Mouse (Mus musculus) MEL (cell line): ENCODE measurements around the gene Olfr205. TPM values are rescaled to one million over a fixed set of nuclear protein-coding genes. Genes with fewer than 3 reads are reported as not detected.

Experiments used
- DNase-seq: peaks from one replicate; pipeline ENCODE4 v3.0.0; 2011; ENCODE audit warnings: low read depth, low spot score
- H3K27ac ChIP-seq: 2 replicates; pipeline ENCODE4 v1.5.1; 2012; ENCODE audit warnings: low read depth, mild to moderate bottlenecking, control low read depth, low read length, moderate library complexity; ENCODE audit not compliant: control insufficient read depth
- H3K27me3 ChIP-seq, 2 experiments: fragments of 150-350 bp in 1 of 2; sonication (generic) in 1 of 2; 2 replicates each; pipeline ENCODE4 v1.6.1; 2012; ENCODE audit warnings: low read length in 2 of 2, mild to moderate bottlenecking in 2 of 2, improper control_type of control experiment in 1 of 2, moderate library complexity in 1 of 2; ENCODE audit not compliant: insufficient read depth in 2 of 2, control insufficient read depth in 1 of 2
- H3K36me3 ChIP-seq, 2 experiments: 2 replicates each; pipeline ENCODE4 v1.6.1; 2012 to 2014; ENCODE audit warnings: low read length in 2 of 2, improper control_type of control experiment in 1 of 2, inconsistent platforms in 1 of 2, mild to moderate bottlenecking in 1 of 2; ENCODE audit not compliant: insufficient read depth in 2 of 2, control insufficient read depth in 1 of 2
- H3K4me1 ChIP-seq, 2 experiments: fragments of 150-350 bp in 1 of 2; sonication (generic) in 1 of 2; 2 replicates each; pipeline ENCODE4 v1.6.1; 2012; ENCODE audit warnings: low read length in 2 of 2, improper control_type of control experiment in 1 of 2, mild to moderate bottlenecking in 1 of 2; ENCODE audit not compliant: insufficient read depth in 2 of 2, control insufficient read depth in 1 of 2
- H3K4me3 ChIP-seq, 2 experiments: fragments of 150-350 bp in 1 of 2; sonication (generic) in 1 of 2; 2 replicates each; pipeline ENCODE4 v1.5.1; 2012; ENCODE audit warnings: low read depth in 2 of 2, low read length in 2 of 2, mild to moderate bottlenecking in 2 of 2, moderate library complexity in 2 of 2, control low read depth in 1 of 2, improper control_type of control experiment in 1 of 2; ENCODE audit not compliant: control insufficient read depth in 1 of 2, insufficient read depth in 1 of 2
- H3K79me2 ChIP-seq: 2 replicates; pipeline ENCODE4 v1.6.1; 2012; ENCODE audit warnings: mild to moderate bottlenecking, low read length, moderate library complexity; ENCODE audit not compliant: control insufficient read depth, poor library complexity, insufficient read depth
- H3K9ac ChIP-seq: 2 replicates; pipeline ENCODE4 v1.6.1; 2012; ENCODE audit warnings: low read depth, mild to moderate bottlenecking, control low read depth, low read length, moderate library complexity; ENCODE audit not compliant: control insufficient read depth, poor library complexity, severe bottlenecking
- H3K9me3 ChIP-seq: fragments of 150-350 bp; sonication (generic); replicated peaks from 2 replicates; pipeline ENCODE4 v1.6.1; 2012; ENCODE audit warnings: mild to moderate bottlenecking, low read length, improper control_type of control experiment, moderate library complexity; ENCODE audit not compliant: insufficient read depth
- BHLHE40 ChIP-seq: IDR thresholded peaks from 2 replicates; pipeline ENCODE4 v1.6.1; 2012; ENCODE audit warnings: low read depth, mild to moderate bottlenecking, inconsistent platforms, low read length, improper control_type of control experiment, borderline replicate concordance
- CHD1 ChIP-seq: IDR thresholded peaks from 2 replicates; pipeline ENCODE4 v1.6.1; 2012; ENCODE audit warnings: low read depth, mild to moderate bottlenecking, inconsistent platforms, low read length, improper control_type of control experiment
- CTCF ChIP-seq, 3 experiments: IDR thresholded peaks in 2 of 3; conservative IDR thresholded peaks in 1 of 3; 2 replicates each; pipeline ENCODE4 v1.5.1; 2011 to 2012; ENCODE audit warnings: low read length in 3 of 3, low read depth in 2 of 3, mild to moderate bottlenecking in 2 of 3, improper control_type of control experiment in 1 of 3, inconsistent platforms in 1 of 3, mixed read lengths in 1 of 3, moderate library complexity in 1 of 3; ENCODE audit not compliant: control insufficient read depth in 1 of 3, insufficient read depth in 1 of 3, poor library complexity in 1 of 3, severe bottlenecking in 1 of 3
- JUND ChIP-seq: IDR thresholded peaks from 2 replicates; pipeline ENCODE4 v1.6.1; 2011; ENCODE audit warnings: low read depth, mild to moderate bottlenecking, improper control_type of control experiment, low read length
- KAT2A ChIP-seq: conservative IDR thresholded peaks from 2 replicates; pipeline ENCODE4 v1.6.1; 2012; ENCODE audit warnings: low read depth, low read length, improper control_type of control experiment, inconsistent platforms
- MAFK ChIP-seq: IDR thresholded peaks from 2 replicates; pipeline ENCODE4 v1.6.1; 2011; ENCODE audit warnings: low read depth, mild to moderate bottlenecking, low read length, improper control_type of control experiment, borderline replicate concordance
- MYB ChIP-seq: IDR thresholded peaks from 2 replicates; pipeline ENCODE4 v1.6.1; 2011; ENCODE audit warnings: mild to moderate bottlenecking, low read depth, low read length, improper control_type of control experiment
- NRF1 ChIP-seq: IDR thresholded peaks from 2 replicates; pipeline ENCODE4 v1.6.1; 2014; ENCODE audit warnings: low read depth, mild to moderate bottlenecking, inconsistent platforms, low read length, improper control_type of control experiment, moderate library complexity; ENCODE audit not compliant: poor library complexity, insufficient read depth, severe bottlenecking
- TAL1 ChIP-seq: IDR thresholded peaks from 2 replicates; pipeline ENCODE4 v1.6.1; 2012; ENCODE audit warnings: mild to moderate bottlenecking, inconsistent platforms, low read length, moderate library complexity, mixed read lengths
- TBP ChIP-seq: IDR thresholded peaks from 2 replicates; pipeline ENCODE4 v1.8.0; 2011; ENCODE audit warnings: low read depth, low read length, improper control_type of control experiment
- TCF12 ChIP-seq: IDR thresholded peaks from 2 replicates; pipeline ENCODE4 v1.6.1; 2014; ENCODE audit warnings: low read depth, mild to moderate bottlenecking, inconsistent platforms, low read length, improper control_type of control experiment, moderate library complexity
- USF2 ChIP-seq, 2 experiments: IDR thresholded peaks; 2 replicates each; pipeline ENCODE4 v1.6.1; 2011 to 2012; ENCODE audit warnings: improper control_type of control experiment in 2 of 2, low read length in 2 of 2, borderline replicate concordance in 1 of 2, inconsistent platforms in 1 of 2, low read depth in 1 of 2, mild to moderate bottlenecking in 1 of 2; ENCODE audit not compliant: insufficient read depth in 1 of 2
- ZC3H11A ChIP-seq: IDR thresholded peaks from 2 replicates; pipeline ENCODE4 v1.6.1; 2012; ENCODE audit warnings: low read depth, mild to moderate bottlenecking, inconsistent platforms, low read length, improper control_type of control experiment
- ZKSCAN1 ChIP-seq: IDR thresholded peaks from 2 replicates; pipeline ENCODE4 v1.6.1; 2012; ENCODE audit warnings: low read depth, mild to moderate bottlenecking, inconsistent platforms, low read length, improper control_type of control experiment, moderate library complexity
- polyA plus RNA-seq, 2 experiments: library from polyadenylated mRNA; stranded (reverse) in 1 of 2; unstranded in 1 of 2; fragments of >175 nt in 1 of 2; fragments of >200 nt in 1 of 2; gene quantifications; 2 replicates each; pipeline versions ENCODE4 v1.2.1 to v1.2.4; 2012; ENCODE audit warnings: low replicate concordance in 2 of 2, low read depth in 1 of 2; ENCODE audit not compliant: insufficient read length in 2 of 2, insufficient read depth in 1 of 2, missing spikeins in 1 of 2
- total RNA-seq: library from RNA; depleted of rRNA; stranded (reverse); fragments of 300-350 nt; gene quantifications from 2 replicates; pipeline ENCODE4 v1.2.3, GENCODE M21; 2012; rRNA removed

The Olfr205 gene
- total RNA-seq (not detected in 2 replicates), polyA plus RNA-seq (not detected)

DNA sequence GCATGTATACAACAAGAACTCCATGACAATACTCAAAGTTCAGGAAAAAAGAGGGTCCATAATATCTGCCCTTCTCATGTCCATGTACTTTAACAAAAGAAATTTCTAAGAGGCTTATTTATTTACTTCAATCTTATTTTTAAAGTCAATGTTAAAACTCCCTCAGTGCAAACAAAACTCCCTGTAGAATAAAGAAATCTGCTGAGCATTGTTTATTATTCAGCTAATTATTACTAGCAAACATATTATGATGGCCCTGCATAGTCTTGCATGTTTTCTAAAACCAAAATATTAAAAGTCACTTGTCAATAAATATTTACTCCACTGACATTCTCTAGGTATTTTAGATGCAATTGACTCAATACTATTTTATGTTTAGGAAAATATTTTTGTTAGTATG is at the start of gene Olfr205:
TSS of gene Olfr205 (minus strand) at position 101 of the 400 bp plus-strand sequence.
- TF ChIP-seq TBP (no peak), JUND (no peak), CTCF (IDR thresholded peaks at IDR 0.05 in 2 of 3, conservative IDR thresholded peaks at IDR 0.05 in 1 of 3; ENCODE audit: control insufficient read depth in 1 of 3, insufficient read depth in 1 of 3, low read depth in 2 of 3, low read length in 3 of 3, poor library complexity in 1 of 3, severe bottlenecking in 1 of 3) (no peak), CHD1 (no peak), NRF1 (no peak), USF2 (IDR thresholded peaks at IDR 0.05; ENCODE audit: borderline replicate concordance in 1 of 2, insufficient read depth in 1 of 2, low read depth in 1 of 2, low read length in 2 of 2) (no peak), MAFK (no peak)
- Histone ChIP-seq H3K4me1 (no peaks in the 10 kb centered on the region), H3K79me2 (no peaks in the 10 kb centered on the region), H3K36me3 (no peaks in the 10 kb centered on the region), H3K27ac (no peak within 1 kb of the TSS), H3K9me3 (no peaks in the 10 kb centered on the region), H3K27me3 (no peaks in the 10 kb centered on the region), H3K4me3 (no peak within 1 kb of the TSS), H3K9ac (no peak within 1 kb of the TSS)
- DNase-seq, result no peak

DNA sequence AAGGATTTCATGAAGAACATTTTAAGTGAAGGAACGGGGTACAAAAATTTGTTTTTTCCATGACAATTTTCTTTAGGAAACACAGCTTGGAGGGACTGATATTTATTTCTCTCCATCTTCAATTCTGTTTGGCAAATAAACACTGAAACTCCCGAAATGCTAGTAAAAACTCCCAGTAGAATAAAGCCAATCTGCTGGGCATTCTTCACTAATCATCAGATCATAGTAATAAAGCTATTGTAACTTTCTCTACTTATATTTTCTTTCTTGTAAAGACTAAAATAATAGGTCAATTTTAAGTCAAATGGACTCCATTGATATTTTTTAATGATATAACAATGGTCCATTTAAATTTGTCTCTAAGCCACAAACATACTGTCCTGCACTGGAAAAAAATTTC is 33.0 kb upstream of the Olfr205 start, which contains the start of gene Olfr209:
TSS of gene Olfr209 (minus strand) at position 101 of the 400 bp plus-strand sequence.
- no peak within 1 kb of the TSS for H3K9ac ChIP-seq
- DNase-seq, result no peak
- no peak for TF ChIP-seq TCF12
- TF ChIP-seq BHLHE40, result no peak
- no peak for TF ChIP-seq MYB
- no peak for TF ChIP-seq ZC3H11A
- TF ChIP-seq TAL1, result no peak
- TF ChIP-seq ZKSCAN1, result no peak
- no peaks in the 10 kb centered on the region for H3K27me3 ChIP-seq
- H3K27ac ChIP-seq, result no peak within 1 kb of the TSS
- no peaks in the 10 kb centered on the region for H3K36me3 ChIP-seq
- no peaks in the 10 kb centered on the region for H3K79me2 ChIP-seq
- H3K4me3 ChIP-seq, result no peak within 1 kb of the TSS
- H3K4me1 ChIP-seq, result no peaks in the 10 kb centered on the region
- no peaks in the 10 kb centered on the region for H3K9me3 ChIP-seq

DNA sequence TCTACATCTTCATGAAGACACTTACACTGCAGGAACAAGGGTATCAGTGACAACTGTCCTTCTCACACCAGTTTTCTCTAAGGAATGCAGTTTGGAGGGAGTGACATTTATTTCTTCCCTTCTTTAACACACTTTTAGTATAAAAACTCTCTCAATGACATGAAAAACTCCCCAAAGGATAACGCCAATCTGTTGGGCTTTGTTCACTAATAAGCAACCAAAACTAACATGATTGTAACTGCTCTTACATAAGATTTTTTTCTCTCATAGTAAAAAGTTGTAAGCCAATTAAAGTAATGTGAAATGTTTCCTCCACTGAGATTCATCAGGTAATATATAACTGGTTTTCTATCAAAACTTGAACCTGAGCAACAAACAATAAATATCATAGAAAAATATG is 18.2 kb upstream of the Olfr205 start, which contains the start of gene Olfr206:
TSS of gene Olfr206 (minus strand) at position 101 of the 400 bp plus-strand sequence.
- no peak within 1 kb of the TSS for H3K4me3 ChIP-seq
- no peak for DNase-seq
- H3K79me2 ChIP-seq, result no peaks in the 10 kb centered on the region
- no peak within 1 kb of the TSS for H3K9ac ChIP-seq
- H3K27me3 ChIP-seq, result no peaks in the 10 kb centered on the region
- H3K27ac ChIP-seq, result no peak within 1 kb of the TSS
- H3K9me3 ChIP-seq, result no peaks in the 10 kb centered on the region
- no peaks in the 10 kb centered on the region for H3K4me1 ChIP-seq
- no peak for TF ChIP-seq KAT2A
- no peak for TF ChIP-seq TBP
- TF ChIP-seq, all 39 proteins: peak for 0
- no peaks in the 10 kb centered on the region for H3K36me3 ChIP-seq
